Mouse (Mus musculus) ES-Bruce4 (cell line): ENCODE measurements around the gene Med13l. TPM values are rescaled to one million over a fixed set of nuclear protein-coding genes. Genes with fewer than 3 reads are reported as not detected.

Experiments
- H3K27ac ChIP-seq: 2 replicates; pipeline ENCODE4 v1.5.1; 2012; ENCODE audit warnings: low read length, inconsistent platforms; ENCODE audit not compliant: insufficient read depth
- H3K27me3 ChIP-seq: 2 replicates; pipeline ENCODE4 v1.6.1; 2012; ENCODE audit warnings: mild to moderate bottlenecking, low read length, inconsistent platforms; ENCODE audit not compliant: control insufficient read depth, poor library complexity, insufficient read depth, severe bottlenecking
- H3K36me3 ChIP-seq: 2 replicates; pipeline ENCODE4 v1.6.1; 2012; ENCODE audit warnings: inconsistent platforms, mild to moderate bottlenecking, low read length, moderate library complexity; ENCODE audit not compliant: control insufficient read depth, poor library complexity, insufficient read depth, severe bottlenecking
- H3K4me1 ChIP-seq: one replicate; pipeline ENCODE4 v1.8.1; 2011; ENCODE audit warnings: low read length; ENCODE audit not compliant: control insufficient read depth, insufficient read depth
- H3K4me3 ChIP-seq: 2 replicates; pipeline ENCODE4 v1.5.1; 2011; ENCODE audit warnings: low read depth, mild to moderate bottlenecking, low read length
- H3K9ac ChIP-seq: 2 replicates; pipeline ENCODE4 v1.6.1; 2012; ENCODE audit warnings: low read depth, mild to moderate bottlenecking, inconsistent platforms; ENCODE audit not compliant: poor library complexity, severe bottlenecking
- H3K9me3 ChIP-seq: replicated peaks from 2 replicates; pipeline ENCODE4 v1.6.1; 2012; ENCODE audit warnings: mild to moderate bottlenecking, low read length, inconsistent platforms; ENCODE audit not compliant: control insufficient read depth, poor library complexity, insufficient read depth, severe bottlenecking
- CTCF ChIP-seq: IDR thresholded peaks from one replicate; pipeline ENCODE4 v1.8.1; 2011; ENCODE audit warnings: low read depth, low read length
- EP300 ChIP-seq: IDR thresholded peaks from 2 replicates; pipeline ENCODE4 v1.6.1; 2011; ENCODE audit warnings: low read depth, low read length; ENCODE audit not compliant: insufficient read depth
- POLR2A ChIP-seq: IDR thresholded peaks from one replicate; pipeline ENCODE4 v1.8.1; 2011; ENCODE audit warnings: low read length; ENCODE audit not compliant: insufficient read depth
- polyA plus RNA-seq: library from polyadenylated mRNA; stranded (reverse); fragments of >200 nt; gene quantifications from 2 replicates; pipeline ENCODE4 v1.2.4, GENCODE M21; 2011; ENCODE audit warnings: low read depth; ENCODE audit not compliant: missing spikeins, insufficient read depth, insufficient read length

Med13l gene
- polyA plus RNA-seq, 1 experiment = 43.9 TPM

DNA sequence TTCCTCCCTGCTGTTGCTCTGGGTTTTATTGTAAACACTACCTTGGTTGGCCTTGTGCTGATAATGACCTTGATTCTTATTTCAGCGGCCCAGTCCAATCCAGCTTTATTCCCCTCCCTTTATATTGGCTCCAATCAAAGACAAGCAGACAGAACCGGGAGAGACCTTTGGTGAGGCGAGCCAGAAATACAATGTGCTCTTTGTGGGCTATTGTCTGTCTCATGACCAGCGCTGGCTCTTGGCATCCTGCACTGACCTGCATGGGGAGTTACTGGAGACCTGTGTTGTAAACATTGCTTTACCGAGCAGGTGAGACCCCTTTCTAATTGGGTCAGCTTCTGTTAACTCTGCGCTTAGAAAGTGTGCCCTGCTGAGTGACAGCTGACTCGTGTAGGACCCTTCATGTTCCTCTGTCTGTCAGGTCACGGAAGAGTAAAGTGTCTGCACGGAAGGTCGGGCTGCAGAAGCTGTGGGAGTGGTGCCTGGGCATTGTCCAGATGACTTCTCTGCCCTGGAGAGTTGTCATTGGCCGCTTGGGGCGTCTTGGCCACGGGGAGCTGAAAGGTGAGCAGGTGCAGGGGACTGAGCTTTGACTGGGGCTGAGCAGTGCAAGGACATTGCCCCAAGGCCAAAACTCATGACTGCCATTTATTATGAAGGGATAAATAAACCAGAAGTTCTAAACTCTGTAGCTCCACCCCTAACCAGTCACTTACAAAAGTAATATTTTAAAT lies 191.1 kb downstream of the Med13l start:
- Histone ChIP-seq H3K4me3 (no peak overlapping the region), H3K9me3 (no peaks in the 10 kb centered on the region), H3K4me1 (peaks cover 3% of the 10 kb centered on the region), H3K27ac (no peak overlapping the region), H3K9ac (no peak overlapping the region), H3K36me3 (peaks cover 41% of the 10 kb centered on the region), H3K27me3 (no peaks in the 10 kb centered on the region)
- no peak for TF ChIP-seq POLR2A
- TF ChIP-seq CTCF = no peak
- no peak for TF ChIP-seq EP300

DNA sequence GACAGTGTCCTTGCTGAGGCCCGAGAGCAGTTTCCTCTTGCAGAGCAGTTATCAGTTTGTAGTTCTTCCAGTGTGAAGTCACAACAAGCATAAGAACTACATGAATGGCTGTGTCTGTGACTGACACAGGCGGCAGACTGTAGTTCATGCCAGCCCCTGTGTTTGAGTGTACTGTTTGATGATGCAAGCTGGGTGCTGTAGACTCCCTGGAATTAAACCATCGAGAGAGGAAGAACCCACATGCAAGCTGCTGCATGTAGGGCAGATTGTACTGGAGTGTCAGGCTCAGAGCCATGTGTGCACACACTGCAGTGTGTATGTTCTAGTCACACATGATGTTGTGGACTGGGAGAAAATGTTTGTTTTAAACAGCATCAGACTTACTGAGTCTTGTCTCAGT lies 192.4 kb downstream of the Med13l start:
- TF ChIP-seq CTCF (no peak), EP300 (no peak), POLR2A (no peak)
- H3K36me3 ChIP-seq = peaks cover 52% of the 10 kb centered on the region
- no peaks in the 10 kb centered on the region for H3K9me3 ChIP-seq
- no peak overlapping the region for H3K9ac ChIP-seq
- H3K4me3 ChIP-seq = no peak overlapping the region
- no peak overlapping the region for H3K27ac ChIP-seq
- H3K27me3 ChIP-seq = no peaks in the 10 kb centered on the region
- H3K4me1 ChIP-seq = peaks cover 3% of the 10 kb centered on the region

DNA sequence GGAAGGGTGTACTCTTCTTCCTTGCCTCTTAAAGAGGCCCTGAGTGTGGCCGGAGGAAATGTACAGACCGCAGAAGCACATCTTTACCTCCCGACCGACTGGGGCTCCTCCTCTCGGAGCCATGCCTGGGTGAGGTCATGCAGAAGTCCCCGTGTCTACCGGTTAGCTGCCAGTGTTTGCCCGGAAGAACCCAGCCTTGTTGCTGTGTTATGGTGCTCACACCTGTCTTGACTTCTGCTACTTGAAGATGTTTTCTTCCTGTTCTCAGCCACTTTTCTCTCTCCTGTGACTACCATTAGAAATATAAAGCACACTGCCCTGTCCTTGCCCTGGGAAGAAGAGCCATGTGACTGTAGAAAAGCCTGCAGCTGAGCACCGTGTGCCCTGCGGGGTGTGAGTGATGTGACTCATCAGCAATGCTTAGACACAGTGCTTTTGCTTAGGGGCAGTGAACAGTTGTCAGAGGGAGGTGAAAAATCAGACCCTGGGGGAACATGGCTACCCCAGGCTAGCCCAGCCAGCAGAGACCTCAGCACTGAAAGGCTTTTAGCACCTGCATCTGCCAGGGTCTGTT lies 193.1 kb downstream of the Med13l start:
- Histone ChIP-seq H3K4me3 (no peak overlapping the region), H3K4me1 (peaks cover 3% of the 10 kb centered on the region), H3K9ac (no peak overlapping the region), H3K36me3 (peaks cover 49% of the 10 kb centered on the region), H3K27me3 (no peaks in the 10 kb centered on the region), H3K27ac (no peak overlapping the region), H3K9me3 (no peaks in the 10 kb centered on the region)
- TF ChIP-seq POLR2A = no peak

DNA sequence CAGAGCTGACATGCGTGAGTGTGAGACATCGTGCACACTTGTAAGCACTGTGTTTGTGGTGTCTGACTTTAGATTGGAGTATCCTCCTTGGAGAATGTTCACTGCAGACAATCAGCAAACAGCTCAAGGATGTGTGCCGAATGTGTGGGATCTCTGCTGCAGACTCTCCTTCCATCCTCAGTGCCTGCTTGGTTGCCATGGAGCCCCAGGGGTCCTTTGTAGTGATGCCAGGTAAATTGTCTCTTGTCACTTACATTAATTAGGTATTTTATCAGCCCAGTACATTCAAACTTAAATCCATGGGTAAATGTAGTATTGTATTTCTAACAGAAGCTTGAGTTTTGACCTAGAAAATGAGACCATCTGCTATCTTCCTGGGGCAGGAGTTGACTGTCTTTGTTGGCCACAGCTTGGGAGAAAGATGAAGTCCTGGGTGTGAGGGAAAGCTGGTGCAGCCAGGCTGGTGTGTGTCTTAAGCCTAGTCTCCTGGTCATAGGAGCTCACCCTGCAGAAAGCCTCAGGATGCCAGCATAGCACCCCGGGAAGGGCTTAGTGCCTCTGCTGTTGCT lies 193.8 kb downstream of the Med13l start:
- no peak for TF ChIP-seq POLR2A
- no peak for TF ChIP-seq CTCF
- Histone ChIP-seq H3K4me3 (no peak overlapping the region), H3K4me1 (peaks cover 3% of the 10 kb centered on the region), H3K27ac (no peak overlapping the region), H3K9me3 (no peaks in the 10 kb centered on the region), H3K27me3 (no peaks in the 10 kb centered on the region), H3K9ac (no peak overlapping the region), H3K36me3 (peaks cover 46% of the 10 kb centered on the region)

DNA sequence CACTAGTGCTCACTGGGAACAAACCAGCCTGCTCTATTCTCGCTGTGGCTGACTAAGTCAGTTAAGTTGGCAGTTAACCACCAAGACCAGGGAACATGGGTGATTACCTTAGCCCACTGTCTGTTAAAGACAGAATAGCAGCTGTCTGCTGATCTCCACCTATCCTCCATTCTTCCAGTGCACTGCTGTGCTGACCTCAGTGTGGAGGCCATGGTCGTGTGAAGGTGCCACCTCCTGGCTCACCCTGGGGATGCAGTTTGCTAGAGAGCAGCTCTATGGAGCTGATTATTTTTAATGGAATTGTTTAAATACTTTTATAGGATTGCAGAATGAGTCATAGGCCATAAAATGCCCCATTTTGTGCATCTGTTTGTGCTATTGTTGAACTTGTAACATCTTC lies 195.6 kb downstream of the Med13l start:
- no peak overlapping the region for H3K4me3 ChIP-seq
- TF ChIP-seq CTCF (peak; percentile 29), POLR2A (no peak)
- no peaks in the 10 kb centered on the region for H3K27me3 ChIP-seq
- H3K36me3 ChIP-seq = peaks cover 36% of the 10 kb centered on the region
- H3K9me3 ChIP-seq = no peaks in the 10 kb centered on the region
- H3K9ac ChIP-seq = no peak overlapping the region
- H3K4me1 ChIP-seq = peaks cover 3% of the 10 kb centered on the region
- no peak overlapping the region for H3K27ac ChIP-seq
